Mouse (Mus musculus) kidney, embryonic 16.5 days (tissue): ENCODE data around the gene 1700001F09Rik. TPM values are rescaled to one million over a fixed set of nuclear protein-coding genes. Genes with fewer than 3 reads are reported as not detected.
"Not testable (repeated sequence)": the region's sequence is repeated elsewhere in the genome, so short reads cannot be mapped to it uniquely, and the experiment has no call there.

ENCODE experiments used
- ATAC-seq: fragments of 200-750 bp; cut with Nextera tagmentation; 2 replicates; pipeline ENCODE4 v1.8.0; 2017; ENCODE audit warnings: moderate TSS enrichment; ENCODE audit not compliant: low FRiP score, low TSS enrichment
- H3K27ac ChIP-seq: fragments of 300-500 bp; sonication (generic); 2 replicates; pipeline ENCODE4 v1.5.1; 2014; ENCODE audit warnings: low read length
- H3K27me3 ChIP-seq: fragments of 300-500 bp; sonication (generic); 2 replicates; pipeline ENCODE4 v1.6.1; 2014; ENCODE audit warnings: low read length, control low read depth, mixed read lengths; ENCODE audit not compliant: insufficient read depth
- H3K36me3 ChIP-seq: fragments of 300-500 bp; sonication (generic); 2 replicates; pipeline ENCODE4 v1.6.1; 2014; ENCODE audit warnings: low read length, control low read depth, mixed read lengths; ENCODE audit not compliant: insufficient read depth
- H3K4me1 ChIP-seq: fragments of 300-500 bp; sonication (generic); 2 replicates; pipeline ENCODE4 v1.6.1; 2014; ENCODE audit warnings: low read length, control low read depth, mixed read lengths; ENCODE audit not compliant: insufficient read depth
- H3K4me2 ChIP-seq: fragments of 300-500 bp; sonication (generic); replicated peaks from 2 replicates; pipeline ENCODE4 v1.6.1; 2014; ENCODE audit warnings: low read depth, low read length
- H3K4me3 ChIP-seq: fragments of 300-500 bp; sonication (generic); 2 replicates; pipeline ENCODE4 v1.5.1; 2014; ENCODE audit warnings: mild to moderate bottlenecking, low read length
- H3K9ac ChIP-seq: fragments of 300-500 bp; sonication (generic); replicated peaks from 2 replicates; pipeline ENCODE4 v1.6.1; 2014; ENCODE audit warnings: low read length
- H3K9me3 ChIP-seq: fragments of 300-500 bp; sonication (generic); 2 replicates; pipeline ENCODE4 v1.6.1; 2016; ENCODE audit warnings: low read length, control low read depth
- WGBS: fragments of 180-500 bp; shearing (Covaris S2); extraction: QIAGEN DNeasy Blood & Tissue Kit; methylation state at CpG from one replicate; pipeline ENCODE4 v1.1.7; 2014; 5-methylcytosine and 5-hydroxymethylcytosine counted together
- polyA plus RNA-seq: library from polyadenylated mRNA; unstranded; fragments of >200 nt; fragmentation: Nextera tagmentation; extraction: Ambion mirVana; gene quantifications from 2 replicates; pipeline ENCODE4 v1.2.1, GENCODE M21; 2015

Gene 1700001F09Rik
- polyA plus RNA-seq, result not detected in 2 replicates

DNA sequence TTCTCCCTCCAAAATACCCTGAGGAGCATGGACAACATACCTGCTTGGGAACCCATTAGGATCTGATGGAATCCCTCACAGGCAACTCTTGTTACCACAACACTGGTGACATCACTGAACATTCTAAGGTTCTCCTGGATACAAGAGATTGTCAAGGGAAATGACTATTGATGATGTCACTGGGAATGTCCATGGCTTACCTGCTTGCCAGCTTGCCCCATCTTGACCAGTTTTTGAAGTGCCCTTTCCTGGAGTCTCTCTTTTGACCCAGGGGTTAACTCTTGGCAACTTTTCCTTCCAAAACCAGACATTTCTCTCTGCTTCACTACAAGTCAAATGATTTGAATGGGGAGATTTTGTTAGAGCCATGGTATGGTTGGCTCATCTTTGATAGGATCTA is at the start of gene 1700001F09Rik:
Gene 1700001F09Rik, minus strand, starts transcription at position 101 of the 400 bp plus-strand sequence.
- ATAC-seq, H3K4me1 ChIP-seq, H3K36me3 ChIP-seq, H3K4me2 ChIP-seq, H3K9me3 ChIP-seq, H3K4me3 ChIP-seq, H3K27me3 ChIP-seq, H3K9ac ChIP-seq, H3K27ac ChIP-seq: not testable (repeated sequence)

DNA sequence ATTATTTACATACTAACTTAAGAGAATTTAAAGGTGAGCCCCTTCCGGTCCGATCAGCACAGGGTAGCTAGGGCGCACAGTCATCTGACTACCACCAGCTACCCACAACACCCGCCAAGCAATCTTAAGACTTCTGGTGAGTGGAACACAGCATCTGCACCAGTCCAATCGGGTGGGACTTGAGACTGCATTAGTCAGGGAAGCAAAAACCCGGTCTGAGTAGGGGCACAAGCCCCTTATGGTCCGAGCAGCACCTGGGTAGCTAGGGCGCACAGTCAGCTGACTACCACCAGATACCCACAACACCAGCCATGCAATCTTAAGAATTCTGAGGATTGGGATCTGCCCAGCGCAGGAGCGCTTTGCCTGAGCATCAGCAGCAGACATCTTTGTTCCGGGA is 14.1 kb upstream of the 1700001F09Rik start:
- not testable (repeated sequence) for H3K36me3 ChIP-seq, H3K9ac ChIP-seq, H3K4me1 ChIP-seq, H3K4me2 ChIP-seq, H3K4me3 ChIP-seq, ATAC-seq, H3K27ac ChIP-seq, H3K9me3 ChIP-seq, H3K27me3 ChIP-seq
- WGBS, result 90% methylated on average over 11 of the region's 11 CpGs

DNA sequence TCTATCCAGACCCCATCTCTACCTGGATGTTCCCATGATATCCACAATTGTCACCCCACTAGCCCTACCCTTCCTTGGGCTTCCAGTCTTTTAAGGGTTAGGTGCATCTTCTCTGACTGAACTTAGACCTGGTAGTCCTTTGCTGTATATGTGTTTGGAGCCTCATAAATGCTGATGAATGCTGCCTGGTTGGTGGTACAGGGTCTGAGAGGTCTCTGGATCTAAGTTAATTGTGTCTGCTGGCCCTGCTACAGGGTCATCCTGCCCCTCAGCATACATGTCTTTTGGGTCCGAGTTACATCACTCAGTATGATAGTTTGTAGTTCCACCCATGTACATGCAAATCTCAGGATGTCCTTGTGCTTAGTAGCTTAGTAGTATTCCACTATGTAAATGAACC is 11.6 kb upstream of the 1700001F09Rik start:
- not testable (repeated sequence) for H3K27ac ChIP-seq, H3K36me3 ChIP-seq, H3K27me3 ChIP-seq, ATAC-seq, H3K4me2 ChIP-seq, H3K9ac ChIP-seq, H3K4me3 ChIP-seq, H3K9me3 ChIP-seq, H3K4me1 ChIP-seq
- 88% methylated on average over 1 of the region's 1 CpGs for WGBS

DNA sequence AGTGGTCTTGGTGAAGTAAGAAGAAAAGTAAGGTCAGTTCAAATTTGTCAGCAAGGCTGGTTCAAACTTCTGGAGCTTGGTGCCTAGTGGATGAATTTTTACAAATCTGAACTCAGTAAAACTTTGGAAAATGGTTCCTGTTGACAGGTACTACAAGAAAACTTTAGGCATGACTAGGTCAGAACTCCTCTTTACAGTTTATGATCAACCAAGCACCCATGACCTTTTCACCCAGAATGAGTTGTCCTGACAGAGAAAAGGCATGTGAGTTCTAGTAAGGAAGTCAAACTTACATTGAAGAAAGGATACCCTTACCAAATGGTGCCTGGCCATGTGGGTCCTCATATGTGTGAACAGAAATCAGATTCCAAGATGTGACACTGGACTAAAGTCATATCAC is 9.9 kb upstream of the 1700001F09Rik start:
- not testable (repeated sequence) for H3K4me1 ChIP-seq, H3K36me3 ChIP-seq, H3K27ac ChIP-seq, H3K4me2 ChIP-seq, ATAC-seq, H3K27me3 ChIP-seq, H3K9me3 ChIP-seq, H3K9ac ChIP-seq, H3K4me3 ChIP-seq

DNA sequence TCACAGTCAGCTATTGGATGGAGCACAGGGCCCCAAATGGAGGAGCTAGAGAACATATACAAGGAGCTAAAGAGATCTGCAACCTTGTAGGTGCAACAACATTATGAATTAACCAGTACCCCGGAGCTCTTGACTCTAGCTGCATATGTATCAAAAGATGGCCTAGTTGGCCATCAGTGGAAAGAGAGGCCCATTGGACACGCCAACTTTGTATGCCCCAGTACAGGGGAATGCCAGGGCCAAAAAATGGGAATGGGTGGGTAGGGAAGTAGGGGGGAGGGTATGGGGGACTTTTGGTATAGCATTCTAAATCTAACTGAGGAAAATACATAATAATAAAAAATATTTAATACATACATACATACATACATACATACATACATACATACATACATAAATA is 5.3 kb upstream of the 1700001F09Rik start:
- H3K36me3 ChIP-seq, H3K27ac ChIP-seq, ATAC-seq, H3K4me2 ChIP-seq, H3K4me1 ChIP-seq, H3K27me3 ChIP-seq, H3K9me3 ChIP-seq, H3K9ac ChIP-seq, H3K4me3 ChIP-seq: not testable (repeated sequence)
- WGBS, result 79% methylated on average over 2 of the region's 2 CpGs

DNA sequence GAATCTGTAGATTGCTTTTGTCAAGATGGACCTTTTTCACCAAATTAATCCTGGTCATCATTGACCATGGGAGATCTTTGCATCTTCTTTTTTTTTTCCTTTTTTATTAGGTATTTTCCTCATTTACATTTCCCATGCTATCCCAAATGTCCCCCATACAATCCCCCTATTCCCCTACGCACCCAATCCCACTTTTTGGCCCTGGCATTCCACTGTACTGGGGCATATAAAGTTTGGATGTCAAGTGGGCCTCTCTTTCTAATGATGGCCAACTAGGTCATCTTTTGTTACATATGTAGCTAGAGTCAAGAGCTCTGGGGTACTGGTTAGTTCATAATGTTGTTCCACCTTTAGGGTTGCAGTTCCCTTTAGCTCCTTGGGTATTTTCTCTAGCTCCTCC is 10.0 kb downstream of the 1700001F09Rik start:
- 68% methylated on average over 1 of the region's 1 CpGs for WGBS
- not testable (repeated sequence) for H3K4me1 ChIP-seq, H3K4me3 ChIP-seq, H3K9me3 ChIP-seq, H3K36me3 ChIP-seq, H3K27me3 ChIP-seq, H3K9ac ChIP-seq, H3K27ac ChIP-seq, H3K4me2 ChIP-seq, ATAC-seq

DNA sequence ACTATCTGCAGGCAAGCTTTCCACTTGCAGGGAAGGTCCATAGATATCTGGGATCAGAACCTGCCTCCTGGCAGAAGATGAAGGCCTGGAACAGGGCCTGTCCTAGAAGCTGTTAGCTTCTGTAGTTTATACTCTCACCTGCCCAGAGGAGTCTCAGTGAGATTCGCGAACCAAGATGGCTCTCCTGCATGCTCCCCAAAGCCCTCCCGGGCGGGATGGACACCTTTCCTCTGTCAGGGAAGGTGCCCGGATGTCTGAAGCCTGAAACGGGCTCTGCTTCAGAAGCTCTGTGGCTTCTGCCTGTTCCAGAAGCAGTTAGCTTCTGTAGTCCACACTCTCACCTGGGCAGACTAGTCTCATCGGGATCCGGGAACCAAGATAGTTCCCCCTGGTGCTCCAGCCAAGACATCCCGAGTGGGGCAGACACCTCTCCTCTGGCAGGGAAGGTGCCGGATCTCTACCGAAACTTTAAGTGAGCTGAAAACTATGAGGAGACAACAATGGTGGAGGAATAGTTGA is 16.2 kb downstream of the 1700001F09Rik start:
- H3K4me3 ChIP-seq, H3K27ac ChIP-seq, H3K4me1 ChIP-seq, H3K36me3 ChIP-seq, H3K9ac ChIP-seq, H3K4me2 ChIP-seq, H3K27me3 ChIP-seq, ATAC-seq, H3K9me3 ChIP-seq: not testable (repeated sequence)
- 90% methylated on average over 9 of the region's 11 CpGs for WGBS

DNA sequence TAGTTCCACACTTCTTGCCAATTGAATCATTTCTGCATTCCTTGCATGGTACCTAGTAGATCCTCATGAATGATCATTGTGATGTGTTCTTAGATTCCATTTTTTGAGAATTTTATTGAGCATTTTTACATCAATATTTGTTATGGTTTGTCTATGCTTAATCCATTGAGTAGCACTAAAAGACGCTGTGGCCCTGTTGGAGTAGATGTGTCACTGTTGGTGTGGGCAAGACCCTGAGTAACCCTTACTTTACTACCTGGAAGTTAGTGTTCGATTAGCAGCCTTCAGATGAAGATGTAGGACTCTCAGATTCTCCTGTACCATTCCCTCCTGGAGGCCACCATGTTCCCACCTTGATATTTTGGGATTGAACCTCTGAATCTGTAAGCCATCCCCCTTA is 19.0 kb downstream of the 1700001F09Rik start:
- not testable (repeated sequence) for H3K4me2 ChIP-seq, H3K27ac ChIP-seq, H3K36me3 ChIP-seq, ATAC-seq, H3K9me3 ChIP-seq, H3K27me3 ChIP-seq, H3K9ac ChIP-seq, H3K4me1 ChIP-seq, H3K4me3 ChIP-seq
- WGBS, result 71% methylated on average over 1 of the region's 2 CpGs

DNA sequence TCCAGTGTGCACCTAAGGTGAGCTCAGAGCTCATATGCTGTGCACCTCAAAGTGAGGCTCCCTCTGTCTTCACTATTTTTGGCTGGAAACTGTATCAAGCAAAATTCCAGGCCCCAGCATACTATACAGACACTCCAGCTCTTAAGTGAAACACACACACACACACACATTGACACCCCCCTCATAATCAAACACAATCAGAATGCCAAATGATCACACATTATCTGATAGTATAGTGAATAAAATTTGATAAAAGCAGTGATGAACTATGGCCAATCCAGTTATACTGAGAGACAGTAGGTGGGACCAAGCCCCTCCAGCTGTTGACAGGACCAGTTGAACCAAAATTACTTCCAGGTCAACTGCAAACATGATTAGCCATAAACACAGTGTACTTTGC is 28.1 kb downstream of the 1700001F09Rik start:
- not testable (repeated sequence) for H3K9ac ChIP-seq, H3K36me3 ChIP-seq, H3K4me1 ChIP-seq, ATAC-seq, H3K27ac ChIP-seq, H3K27me3 ChIP-seq, H3K4me3 ChIP-seq, H3K4me2 ChIP-seq, H3K9me3 ChIP-seq

DNA sequence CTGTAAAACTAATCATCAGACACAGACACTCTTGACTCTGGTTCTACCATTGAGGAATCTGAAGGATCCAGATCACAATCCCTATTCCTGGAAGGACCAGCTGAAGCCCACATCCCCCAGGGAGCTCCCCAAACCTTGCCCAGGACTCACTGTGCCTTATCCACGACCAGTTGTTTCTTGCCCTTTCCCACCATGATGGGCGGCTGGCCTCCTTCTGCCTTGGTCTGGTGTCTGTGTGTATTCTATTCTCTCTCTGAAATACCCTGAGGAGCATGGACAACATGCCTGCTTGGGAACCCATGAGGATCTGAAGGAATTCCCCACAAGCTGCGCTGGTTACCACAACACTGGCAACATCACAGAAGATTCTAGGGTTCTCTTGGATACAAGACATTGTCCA is 54.1 kb downstream of the 1700001F09Rik start, which contains the start of gene Gm8127:
Gene Gm8127, minus strand, starts transcription at position 330 of the 400 bp plus-strand sequence.
- H3K9ac ChIP-seq, ATAC-seq, H3K27me3 ChIP-seq, H3K4me1 ChIP-seq, H3K4me3 ChIP-seq, H3K4me2 ChIP-seq, H3K27ac ChIP-seq, H3K9me3 ChIP-seq, H3K36me3 ChIP-seq: not testable (repeated sequence)
- WGBS, result 84% methylated on average over 3 of the region's 3 CpGs
